Mouse (Mus musculus) midbrain, postnatal 0 days (tissue): ENCODE results near the gene Vmn1r43. TPM values are rescaled to one million over a fixed set of nuclear protein-coding genes. Genes with fewer than 3 reads are reported as not detected.
A peak's percentile ranks its signal among the peaks of the same experiment; 100 is the strongest.
"Not testable (repeated sequence)": the region's sequence is repeated elsewhere in the genome, so short reads cannot be mapped to it uniquely, and the experiment has no call there.

Experiments used
- ATAC-seq: fragments of 200-750 bp; cut with Nextera tagmentation; 2 replicates; pipeline ENCODE4 v1.8.0; 2017; ENCODE audit warnings: moderate number of reproducible peaks, mild to moderate bottlenecking, moderate TSS enrichment, moderate library complexity; ENCODE audit not compliant: low FRiP score
- DNase-seq: peaks from one replicate; pipeline ENCODE4 v3.0.0-alpha.2; 2015; ENCODE audit warnings: low spot score
- H3K27ac ChIP-seq: fragments of 300-500 bp; sonication (generic); 2 replicates; pipeline ENCODE4 v1.5.1; 2014; ENCODE audit warnings: low read depth, mild to moderate bottlenecking, low read length, mixed read lengths
- H3K27me3 ChIP-seq: fragments of 300-500 bp; sonication (generic); 2 replicates; pipeline ENCODE4 v1.6.1; 2014; ENCODE audit warnings: low read length, control low read depth, mixed read lengths; ENCODE audit not compliant: insufficient read depth
- H3K36me3 ChIP-seq: fragments of 300-500 bp; sonication (generic); 2 replicates; pipeline ENCODE4 v1.6.1; 2014; ENCODE audit warnings: low read length, control low read depth, mixed read lengths; ENCODE audit not compliant: insufficient read depth
- H3K4me1 ChIP-seq: fragments of 300-500 bp; sonication (generic); 2 replicates; pipeline ENCODE4 v1.6.1; 2014; ENCODE audit warnings: mild to moderate bottlenecking, control low read depth, antibody characterized with exemption, low read length, mixed read lengths; ENCODE audit not compliant: insufficient read depth
- H3K4me2 ChIP-seq: fragments of 300-500 bp; sonication (generic); 2 replicates; pipeline ENCODE4 v1.6.1; 2014; ENCODE audit warnings: low read depth, mild to moderate bottlenecking, low read length, mixed read lengths; ENCODE audit not compliant: poor library complexity, severe bottlenecking
- H3K4me3 ChIP-seq: fragments of 300-500 bp; sonication (generic); 2 replicates; pipeline ENCODE4 v1.5.1; 2014; ENCODE audit warnings: low read depth, mild to moderate bottlenecking, low read length, moderate library complexity
- H3K9ac ChIP-seq: fragments of 300-500 bp; sonication (generic); replicated peaks from 2 replicates; pipeline ENCODE4 v1.6.1; 2014; ENCODE audit warnings: mild to moderate bottlenecking, low read length, moderate library complexity, mixed read lengths; ENCODE audit not compliant: poor library complexity, severe bottlenecking
- H3K9me3 ChIP-seq: fragments of 300-500 bp; sonication (generic); 2 replicates; pipeline ENCODE4 v1.6.1; 2016; ENCODE audit warnings: low read length, control low read depth
- CTCF ChIP-seq: IDR thresholded peaks from 2 replicates; pipeline ENCODE4 v1.5.1; 2016; ENCODE audit warnings: antibody characterized with exemption, mild to moderate bottlenecking
- WGBS: fragments of 180-500 bp; shearing (Covaris S2); extraction: QIAGEN DNeasy Blood & Tissue Kit; methylation state at CpG from one replicate; pipeline ENCODE4 v1.1.7; 2014; 5-methylcytosine and 5-hydroxymethylcytosine counted together
- polyA plus RNA-seq: library from polyadenylated mRNA; unstranded; fragments of >200 nt; fragmentation: Nextera tagmentation; extraction: Ambion mirVana; gene quantifications from 2 replicates; pipeline ENCODE4 v1.2.1, GENCODE M21; 2015
- total RNA-seq: library from RNA; depleted of rRNA; stranded (reverse); fragments of >200 nt; gene quantifications from 2 replicates; pipeline ENCODE4 v1.2.3, GENCODE M21; 2014; rRNA removed

Gene Vmn1r43
- 0.05 TPM in 1 of 2 replicates, not detected in the other for total RNA-seq
- polyA plus RNA-seq = not detected in 2 replicates

DNA sequence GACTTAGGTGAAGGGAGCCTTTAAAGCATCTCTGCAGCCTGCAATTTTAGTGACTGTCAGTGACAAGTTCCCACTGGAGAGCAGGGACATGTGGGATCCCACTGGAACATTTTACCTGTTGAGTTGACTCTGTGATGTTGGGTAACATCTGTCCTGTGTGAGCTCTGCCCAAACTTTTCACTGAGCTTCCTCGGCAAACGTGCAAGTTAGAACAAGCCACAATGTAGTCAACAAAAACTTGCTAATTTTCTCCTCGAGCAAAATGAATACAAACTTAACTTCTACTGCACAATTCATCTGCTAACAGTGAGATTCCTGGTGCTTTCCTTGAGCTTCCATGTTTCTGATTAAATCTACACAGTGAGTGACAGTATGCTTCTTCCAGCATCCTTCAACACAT is at the start of gene Vmn1r43, which contains the start of gene Vmn1r42:
TSS of gene Vmn1r43 (minus strand) at position 101 of the 400 bp plus-strand sequence.
TSS of gene Vmn1r42 (minus strand) at position 101 of the 400 bp plus-strand sequence.
- not testable (repeated sequence) for H3K9me3 ChIP-seq, H3K27ac ChIP-seq, H3K4me1 ChIP-seq, ATAC-seq, H3K27me3 ChIP-seq, H3K9ac ChIP-seq, H3K36me3 ChIP-seq, DNase-seq, H3K4me2 ChIP-seq, H3K4me3 ChIP-seq
- WGBS = 68% methylated on average over 3 of the region's 3 CpGs

GRCm38 (mm10) chr6:89883812-89884211 is 7.6 kb upstream of the Vmn1r43 start:
- Histone ChIP-seq H3K4me2 (no peak overlapping the region), H3K27ac (no peak overlapping the region), H3K4me3 (no peak overlapping the region), H3K27me3 (no peaks in the 10 kb centered on the region), H3K9me3 (no peaks in the 10 kb centered on the region), H3K4me1 (no peaks in the 10 kb centered on the region), H3K36me3 (no peaks in the 10 kb centered on the region), H3K9ac (no peak overlapping the region)
- ATAC-seq (no peak), DNase-seq (peak; percentile 12)
- 49% methylated on average over 2 of the region's 2 CpGs for WGBS
- TF ChIP-seq CTCF = no peak

- Histone ChIP-seq H3K27me3 (no peaks in the 10 kb centered on the region), H3K4me3 (no peak within 1 kb of the TSS), H3K4me2 (no peak within 1 kb of the TSS), H3K9ac (no peak within 1 kb of the TSS), H3K36me3 (no peaks in the 10 kb centered on the region), H3K4me1 (no peaks in the 10 kb centered on the region), H3K27ac (no peak within 1 kb of the TSS), H3K9me3 (no peaks in the 10 kb centered on the region)
- no peak for ATAC-seq
- TF ChIP-seq CTCF = no peak
- WGBS = 66% methylated on average over 1 of the region's 1 CpGs
- no peak for DNase-seq
Observed at GRCm38 (mm10) chr6:89883360-89883759, 7.1 kb upstream of the Vmn1r43 start, which contains the start of gene Vmn1r44. Gene Vmn1r44 (plus strand): TSS chr6:89883660.

GRCm38 (mm10) chr6:89880867-89881266 is 4.7 kb upstream of the Vmn1r43 start:
- H3K27ac ChIP-seq = no peak overlapping the region
- H3K4me2 ChIP-seq = no peak overlapping the region
- no peaks in the 10 kb centered on the region for H3K27me3 ChIP-seq
- no peak overlapping the region for H3K4me3 ChIP-seq
- DNase-seq (no peak), ATAC-seq (no peak)
- H3K36me3 ChIP-seq = no peaks in the 10 kb centered on the region
- no peaks in the 10 kb centered on the region for H3K9me3 ChIP-seq
- no peak for TF ChIP-seq CTCF
- H3K9ac ChIP-seq = no peak overlapping the region
- no peaks in the 10 kb centered on the region for H3K4me1 ChIP-seq

DNA sequence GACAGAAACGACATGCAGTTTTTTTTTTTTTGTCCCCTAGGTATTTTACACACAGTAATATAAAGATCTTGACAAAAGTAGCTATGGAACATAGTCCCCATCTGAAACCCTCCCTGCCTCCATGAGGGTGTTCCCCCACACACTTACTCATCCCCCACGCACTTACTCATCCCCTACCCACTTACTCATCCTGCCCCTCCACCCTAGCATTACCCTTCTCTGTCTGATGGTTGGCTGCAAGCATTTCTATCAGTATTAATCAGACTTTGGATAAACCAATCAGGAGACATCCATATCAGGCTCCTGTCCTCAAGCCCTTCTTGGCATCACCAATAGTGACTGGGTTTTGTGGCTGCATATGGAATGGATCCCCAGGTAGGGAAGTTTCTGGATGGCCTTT is 750 bp upstream of the Vmn1r43 start:
- no peak for ATAC-seq
- WGBS = 83% methylated on average over 2 of the region's 2 CpGs

DNA sequence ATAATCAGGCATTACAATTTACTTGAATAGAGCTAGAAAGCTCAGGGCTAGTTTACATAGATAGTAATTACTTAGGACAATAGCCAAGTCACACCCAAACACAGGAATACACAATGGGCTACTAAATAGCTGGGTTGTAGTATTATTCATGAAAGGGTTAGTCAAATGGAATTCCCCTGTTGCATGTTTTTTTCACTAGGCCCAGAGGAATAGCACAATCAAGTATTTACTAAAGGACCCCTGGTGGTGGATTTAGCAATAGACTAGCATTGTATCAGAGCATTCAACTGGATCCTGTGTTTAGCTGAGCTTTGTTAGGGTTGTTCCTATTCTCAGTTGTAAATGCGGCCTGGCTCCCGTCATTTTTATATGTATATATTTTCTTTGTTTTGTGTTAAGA is 8.2 kb downstream of the Vmn1r43 start:
- WGBS = 84% methylated on average over 2 of the region's 2 CpGs

More for the DNA sequence above, 750 bp upstream of the Vmn1r43 start:
- no peaks in the 10 kb centered on the region for H3K27me3 ChIP-seq
- H3K9me3 ChIP-seq = no peaks in the 10 kb centered on the region
- H3K27ac ChIP-seq = no peak overlapping the region
- no peak for DNase-seq
- H3K4me2 ChIP-seq = no peak overlapping the region
- H3K4me1 ChIP-seq = no peaks in the 10 kb centered on the region
- H3K4me3 ChIP-seq = no peak overlapping the region
- TF ChIP-seq CTCF = no peak
- no peak overlapping the region for H3K9ac ChIP-seq
- no peaks in the 10 kb centered on the region for H3K36me3 ChIP-seq

More for the DNA sequence above, 8.2 kb downstream of the Vmn1r43 start:
- Histone ChIP-seq H3K4me2 (no peak overlapping the region), H3K27ac (no peak overlapping the region), H3K9me3 (peaks cover 16% of the 10 kb centered on the region), H3K36me3 (no peaks in the 10 kb centered on the region), H3K4me1 (no peaks in the 10 kb centered on the region), H3K4me3 (no peak overlapping the region), H3K9ac (no peak overlapping the region), H3K27me3 (no peaks in the 10 kb centered on the region)
- ATAC-seq = no peak
- DNase-seq = no peak
- TF ChIP-seq CTCF = no peak
